Mouse (Mus musculus) lung, postnatal 0 days (tissue): ENCODE measurements around the gene Cdkl3. TPM values are rescaled to one million over a fixed set of nuclear protein-coding genes. Genes with fewer than 3 reads are reported as not detected.

Source experiments
- ATAC-seq: fragments of 200-750 bp; cut with Nextera tagmentation; 2 replicates; pipeline ENCODE4 v1.8.0; 2017; ENCODE audit warnings: moderate library complexity
- DNase-seq: peaks from one replicate; pipeline ENCODE4 v3.0.0-alpha.2; 2016; ENCODE audit warnings: low spot score
- H3K27ac ChIP-seq: fragments of 300-500 bp; sonication (generic); 2 replicates; pipeline ENCODE4 v1.5.1; 2014; ENCODE audit warnings: antibody characterized with exemption, mild to moderate bottlenecking, low read length, mixed read lengths
- H3K27me3 ChIP-seq: fragments of 300-500 bp; sonication (generic); replicated peaks from 2 replicates; pipeline ENCODE4 v1.6.1; 2014; ENCODE audit warnings: low read length, mixed read lengths; ENCODE audit not compliant: insufficient read depth
- H3K36me3 ChIP-seq: fragments of 300-500 bp; sonication (generic); 2 replicates; pipeline ENCODE4 v1.6.1; 2014; ENCODE audit warnings: low read length, mixed read lengths; ENCODE audit not compliant: insufficient read depth
- H3K4me1 ChIP-seq: fragments of 300-500 bp; sonication (generic); 2 replicates; pipeline ENCODE4 v1.6.1; 2014; ENCODE audit warnings: antibody characterized with exemption, low read depth, low read length, mixed read lengths; ENCODE audit not compliant: insufficient read depth
- H3K4me2 ChIP-seq: fragments of 300-500 bp; sonication (generic); replicated peaks from 2 replicates; pipeline ENCODE4 v1.6.1; 2014; ENCODE audit warnings: low read depth, mild to moderate bottlenecking, low read length, moderate library complexity, mixed read lengths
- H3K4me3 ChIP-seq: fragments of 300-500 bp; sonication (generic); 2 replicates; pipeline ENCODE4 v1.5.1; 2014; ENCODE audit warnings: low read depth, low read length
- H3K9ac ChIP-seq: fragments of 300-500 bp; sonication (generic); replicated peaks from 2 replicates; pipeline ENCODE4 v1.6.1; 2014; ENCODE audit warnings: low read depth, mild to moderate bottlenecking
- H3K9me3 ChIP-seq: fragments of 300-500 bp; sonication (generic); 2 replicates; pipeline ENCODE4 v1.6.1; 2016; ENCODE audit warnings: low read length, mixed read lengths
- CTCF ChIP-seq: IDR thresholded peaks from 2 replicates; pipeline ENCODE4 v1.5.1; 2016; ENCODE audit warnings: antibody characterized with exemption, mild to moderate bottlenecking
- EP300 ChIP-seq: IDR thresholded peaks from 2 replicates; pipeline ENCODE4 v1.6.1; 2016; ENCODE audit warnings: antibody characterized with exemption, mild to moderate bottlenecking, control low read depth
- WGBS: fragments of 180-500 bp; shearing (Covaris S2); extraction: QIAGEN DNeasy Blood & Tissue Kit; methylation state at CpG from one replicate; pipeline ENCODE4 v1.1.7; 2014; 5-methylcytosine and 5-hydroxymethylcytosine counted together
- polyA plus RNA-seq: library from polyadenylated mRNA; unstranded; fragments of >200 nt; fragmentation: Nextera tagmentation; extraction: Ambion mirVana; gene quantifications from 2 replicates; pipeline ENCODE4 v1.2.1, GENCODE M21; 2015

Cdkl3 gene
- polyA plus RNA-seq, 1 experiment from 2014 or later, result 6.1 TPM

GRCm38 (mm10) chr11:52094568-52094967 lies 90.5 kb downstream of the Cdkl3 start:
- no peaks in the 10 kb centered on the region for H3K27me3 ChIP-seq
- DNase-seq (no peak), ATAC-seq (no peak)
- no peak overlapping the region for H3K9ac ChIP-seq
- H3K9me3 ChIP-seq, result no peaks in the 10 kb centered on the region
- no peak overlapping the region for H3K4me3 ChIP-seq
- peaks cover 6% of the 10 kb centered on the region; the same call in 1 of the 2 replicates for H3K4me1 ChIP-seq
- no peak overlapping the region for H3K4me2 ChIP-seq
- no peak for TF ChIP-seq CTCF
- TF ChIP-seq EP300, result no peak
- no peak overlapping the region for H3K27ac ChIP-seq
- 43% methylated on average over 5 of the region's 5 CpGs for WGBS
- no peaks in the 10 kb centered on the region for H3K36me3 ChIP-seq

GRCm38 (mm10) chr11:52097016-52097415 lies 93.0 kb downstream of the Cdkl3 start:
- Histone ChIP-seq H3K4me2 (no peak overlapping the region), H3K27ac (no peak overlapping the region), H3K4me1 (peaks cover 10% of the 10 kb centered on the region; the same call in 1 of the 2 replicates), H3K4me3 (no peak overlapping the region), H3K9ac (no peak overlapping the region), H3K36me3 (no peaks in the 10 kb centered on the region), H3K27me3 (no peaks in the 10 kb centered on the region), H3K9me3 (no peaks in the 10 kb centered on the region)
- no peak for DNase-seq
- ATAC-seq, result no peak
- TF ChIP-seq EP300, result no peak
- no peak for TF ChIP-seq CTCF
- 67% methylated on average over 3 of the region's 3 CpGs for WGBS

- TF ChIP-seq CTCF (no peak), EP300 (no peak)
- Histone ChIP-seq H3K36me3 (no peaks in the 10 kb centered on the region), H3K27ac (peak overlapping the region; percentile 85; the same call in 1 of the 2 replicates), H3K4me3 (no peak overlapping the region), H3K4me1 (peaks cover 11% of the 10 kb centered on the region; the same call in 1 of the 2 replicates), H3K9ac (no peak overlapping the region), H3K9me3 (no peaks in the 10 kb centered on the region), H3K4me2 (no peak overlapping the region), H3K27me3 (no peaks in the 10 kb centered on the region)
- 69% methylated on average over 2 of the region's 2 CpGs for WGBS
- no peak for DNase-seq
- ATAC-seq, result no peak
These were observed 93.6 kb downstream of the Cdkl3 start for GRCm38 (mm10) chr11:52097596-52097995.

GRCm38 (mm10) chr11:52098398-52098946 lies 94.5 kb downstream of the Cdkl3 start, which contains the start of gene Ppp2ca:
Ppp2ca (plus strand) TSS chr11:52098681.
- 3% methylated on average over 46 of the region's 53 CpGs for WGBS
- no peaks in the 10 kb centered on the region for H3K36me3 ChIP-seq
- H3K4me1 ChIP-seq, result peaks cover 11% of the 10 kb centered on the region; the same call in 1 of the 2 replicates
- peak within 1 kb of the TSS; percentile 100 for H3K9ac ChIP-seq
- TF ChIP-seq CTCF (no peak; the same call in 1 of the 2 replicates), EP300 (no peak)
- DNase-seq (peak; percentile 100), ATAC-seq (peak; percentile 98)
- no peaks in the 10 kb centered on the region for H3K9me3 ChIP-seq
- H3K4me3 ChIP-seq, result peak within 1 kb of the TSS; percentile 98
- no peaks in the 10 kb centered on the region for H3K27me3 ChIP-seq
- peak within 1 kb of the TSS; percentile 100 for H3K27ac ChIP-seq
- H3K4me2 ChIP-seq, result peak within 1 kb of the TSS; percentile 61

- TF ChIP-seq EP300 (no peak), CTCF (no peak)
- H3K27me3 ChIP-seq, result no peaks in the 10 kb centered on the region
These were observed 95.2 kb downstream of the Cdkl3 start for GRCm38 (mm10) chr11:52099031-52099761.

GRCm38 (mm10) chr11:52099771-52100219 lies 95.8 kb downstream of the Cdkl3 start:
- Histone ChIP-seq H3K4me2 (peak overlapping the region; percentile 61), H3K9ac (peak overlapping the region; percentile 100; the same call in 1 of the 2 replicates), H3K27ac (peak overlapping the region; percentile 100), H3K4me3 (peak overlapping the region; percentile 98), H3K36me3 (no peaks in the 10 kb centered on the region), H3K4me1 (peaks cover 11% of the 10 kb centered on the region; the same call in 1 of the 2 replicates), H3K9me3 (no peaks in the 10 kb centered on the region), H3K27me3 (no peaks in the 10 kb centered on the region)
- DNase-seq (peak; percentile 88), ATAC-seq (no peak)
- TF ChIP-seq CTCF, result no peak
- no peak for TF ChIP-seq EP300
- WGBS, result under 1% methylated on average over 7 of the region's 7 CpGs

More at GRCm38 (mm10) chr11:52099031-52099761, 95.2 kb downstream of the Cdkl3 start:
- WGBS, result under 1% methylated on average over 59 of the region's 72 CpGs
- DNase-seq (peak; percentile 75), ATAC-seq (peak; percentile 63)
- Histone ChIP-seq H3K4me2 (peak overlapping the region; percentile 61), H3K4me3 (peak overlapping the region; percentile 98), H3K9me3 (no peaks in the 10 kb centered on the region), H3K4me1 (peaks cover 11% of the 10 kb centered on the region; the same call in 1 of the 2 replicates), H3K9ac (peak overlapping the region; percentile 100), H3K27ac (peak overlapping the region; percentile 100), H3K36me3 (no peaks in the 10 kb centered on the region)
